Mouse (Mus musculus) ES-E14 (cell line): ENCODE measurements around the gene Itk.

Source experiments
- CHD2 ChIP-seq: IDR thresholded peaks from 2 replicates; pipeline ENCODE4 v1.6.1; 2014; ENCODE audit warnings: mild to moderate bottlenecking, low read depth, low read length, inconsistent platforms
- HCFC1 ChIP-seq: IDR thresholded peaks from 2 replicates; pipeline ENCODE4 v1.6.1; 2012; ENCODE audit warnings: low read length, inconsistent platforms, borderline replicate concordance; ENCODE audit not compliant: insufficient read depth
- MAFK ChIP-seq: IDR thresholded peaks from 2 replicates; pipeline ENCODE4 v1.6.1; 2014; ENCODE audit warnings: mild to moderate bottlenecking, low read depth, low read length, inconsistent platforms; ENCODE audit not compliant: insufficient read depth
- ZC3H11A ChIP-seq: IDR thresholded peaks from 2 replicates; pipeline ENCODE4 v1.6.1; 2012; ENCODE audit warnings: low read depth, mild to moderate bottlenecking, inconsistent platforms, low read length, borderline replicate concordance

DNA sequence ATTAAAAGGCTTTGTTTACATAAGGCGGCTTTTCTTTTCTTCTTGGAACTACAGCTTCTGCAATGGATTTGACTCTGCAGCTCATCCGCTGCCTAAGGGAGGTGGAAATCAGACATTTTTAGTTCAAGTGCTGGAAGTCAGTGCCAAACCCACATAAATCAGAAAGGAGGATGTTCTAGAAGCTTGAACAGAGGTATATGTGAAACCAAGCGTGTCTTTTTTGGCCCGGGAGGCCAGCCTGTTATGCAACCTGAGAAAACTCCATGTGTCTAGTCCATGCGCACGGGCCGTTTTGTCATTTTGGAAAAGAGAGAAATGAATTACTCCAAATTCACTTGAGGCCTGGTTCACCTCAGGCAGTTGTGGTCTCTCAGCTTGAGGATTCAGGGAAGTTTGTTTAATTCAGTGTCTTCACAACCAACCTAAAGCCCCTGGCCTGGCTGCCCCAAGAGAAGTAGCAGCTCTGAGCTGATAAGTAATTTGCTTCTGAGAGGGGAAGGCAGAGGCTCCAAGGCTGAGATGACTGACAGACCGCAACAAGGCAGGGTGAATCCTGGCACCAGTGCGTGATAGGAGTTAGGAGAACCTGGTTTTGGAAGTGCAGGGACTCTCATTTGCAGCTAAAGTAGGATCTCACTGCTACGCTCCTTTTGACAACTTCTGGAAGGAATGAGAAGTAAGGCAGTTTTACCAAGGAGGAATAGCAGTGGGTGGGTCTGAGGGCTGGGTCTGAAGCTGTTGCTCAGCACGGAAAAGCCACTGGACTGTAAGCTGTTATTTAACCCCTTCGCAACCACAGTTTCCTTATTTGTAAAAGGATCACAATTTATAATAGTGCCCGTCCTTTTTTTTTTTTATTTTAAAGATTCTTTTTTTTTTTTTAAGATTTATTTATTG is 90.2 kb downstream of the Itk start:
- TF ChIP-seq MAFK (no peak), HCFC1 (no peak), CHD2 (no peak), ZC3H11A (no peak)
